Mouse (Mus musculus) heart, postnatal 10 days (tissue): ENCODE data around the gene Primpol. TPM values are rescaled to one million over a fixed set of nuclear protein-coding genes. Genes with fewer than 3 reads are reported as not detected.
A peak's percentile ranks its signal among the peaks of the same experiment; 100 is the strongest.

Experiments used
- DNase-seq, 2 experiments: peaks; one replicate each; pipeline ENCODE4 v3.0.0; 2021
- intact Hi-C: fragments of 180-260 bp; cut with DNase I; formaldehyde crosslinking; loops from one replicate; pipeline ENCODE4 v1.15.1; 2025
- total RNA-seq, 2 experiments: library from RNA; stranded (reverse); gene quantifications; 2 replicates each; pipeline ENCODE4 v1.2.3; 2021

The Primpol gene
- total RNA-seq, 2 experiments from 2014 or later = 3.7 to 6.5 TPM

GRCm38 (mm10) chr8:46567946-46568345, 49.1 kb downstream of the Primpol start:
- no peak for DNase-seq
- intact Hi-C loops = no loop called here

GRCm38 (mm10) chr8:46566914-46567529, 50.0 kb downstream of the Primpol start:
- intact Hi-C loops = no loop called here
- no peak for DNase-seq

GRCm38 (mm10) chr8:46562333-46562732, 54.7 kb downstream of the Primpol start:
- intact Hi-C loops = no loop called here
- no peak for DNase-seq

DNA sequence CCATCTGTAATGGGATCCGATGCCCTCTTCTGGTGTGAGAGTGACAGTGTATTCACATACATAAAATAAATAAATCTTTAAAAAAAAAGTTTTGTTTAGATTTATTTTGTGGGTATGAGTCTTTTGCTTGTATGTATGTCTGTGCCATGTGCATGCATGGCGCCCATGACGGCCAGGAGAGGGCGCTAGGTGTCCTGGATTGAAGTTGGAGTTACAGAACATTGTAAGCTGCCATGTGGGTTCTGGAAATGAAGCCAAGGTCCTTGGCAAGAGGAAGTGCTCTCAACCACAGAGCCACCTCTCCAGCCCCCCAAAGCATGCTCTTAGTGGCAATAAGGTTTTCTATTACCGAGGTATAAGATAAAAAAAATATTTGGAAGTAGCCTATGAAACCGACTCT, 57.6 kb downstream of the Primpol start:
- intact Hi-C loops = no loop called here
- peak; percentile 21 to 54 for DNase-seq

DNA sequence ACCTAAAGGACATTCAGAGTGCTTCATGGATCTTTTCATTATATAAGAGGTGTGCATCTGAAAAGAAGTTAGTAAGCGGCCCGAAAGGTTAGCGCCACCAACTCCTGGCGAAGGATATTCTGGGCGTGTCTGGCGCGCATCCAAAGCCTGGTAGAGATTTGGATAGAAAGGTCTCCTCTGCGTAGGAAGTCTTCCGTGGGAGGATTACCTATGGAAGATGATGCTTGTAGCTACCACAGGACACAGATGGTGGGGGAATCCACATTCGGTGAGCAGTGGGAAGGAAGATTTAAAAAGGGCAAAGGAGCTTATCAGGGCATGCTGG, 64.6 kb downstream of the Primpol start:
- peak; percentile 19 to 45 for DNase-seq
- intact Hi-C loops = loop anchor here (5.0 kb wide), 1 partner anchor 400 kb away; no protein-coding TSS in a partner anchor

- DNase-seq = peak; percentile 100
- intact Hi-C loops = loop anchor here (5.0 kb wide), 1 partner anchor 400 kb away; no protein-coding TSS in a partner anchor
These were observed 65.2 kb downstream of the Primpol start, which contains the start of gene Cenpu for GRCm38 (mm10) chr8:46551615-46552440. Cenpu (plus strand) TSS chr8:46552028.

DNA sequence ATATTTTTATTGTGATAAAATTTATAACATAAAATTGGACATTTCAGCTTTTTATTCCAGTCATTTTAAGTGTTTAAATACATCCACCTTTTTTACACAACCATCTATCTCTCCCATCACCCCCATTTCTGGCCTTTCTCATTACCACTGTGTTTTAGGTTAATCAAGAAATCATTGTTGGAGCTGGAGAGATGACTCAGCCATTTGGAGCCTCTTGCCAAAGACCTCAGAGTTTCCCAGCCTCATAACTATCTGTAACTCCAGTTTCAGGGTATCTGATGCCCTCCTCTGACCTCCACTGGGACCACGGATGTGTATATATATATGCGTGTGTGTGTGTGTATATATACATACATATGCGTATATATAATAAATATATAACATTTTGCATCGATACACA, 66.0 kb downstream of the Primpol start:
- intact Hi-C loops = loop anchor here (5.0 kb wide), 1 partner anchor 401 kb away; no protein-coding TSS in a partner anchor
- DNase-seq = peak; percentile 25 to 34

DNA sequence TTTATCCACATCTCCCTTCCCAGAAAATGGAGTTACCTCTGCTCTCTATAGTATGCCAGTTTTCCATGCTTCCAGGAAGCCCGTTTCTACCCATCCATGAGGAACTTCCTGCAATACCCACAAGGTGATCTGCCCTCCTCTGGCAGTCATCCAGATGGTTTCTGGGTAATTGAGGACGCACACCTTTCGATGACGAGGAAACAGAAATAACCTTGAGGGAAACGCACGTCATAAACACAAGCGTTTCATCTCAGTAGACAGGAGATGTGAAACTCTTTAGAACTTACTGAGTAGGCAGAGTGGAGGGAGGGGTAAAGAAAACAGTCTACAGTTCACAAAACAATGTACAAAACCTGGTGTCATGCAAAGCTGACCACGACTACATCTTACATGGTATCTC, 67.0 kb downstream of the Primpol start:
- DNase-seq = no peak
- intact Hi-C loops = loop anchor here (5.0 kb wide), 1 partner anchor 402 kb away; no protein-coding TSS in a partner anchor

DNA sequence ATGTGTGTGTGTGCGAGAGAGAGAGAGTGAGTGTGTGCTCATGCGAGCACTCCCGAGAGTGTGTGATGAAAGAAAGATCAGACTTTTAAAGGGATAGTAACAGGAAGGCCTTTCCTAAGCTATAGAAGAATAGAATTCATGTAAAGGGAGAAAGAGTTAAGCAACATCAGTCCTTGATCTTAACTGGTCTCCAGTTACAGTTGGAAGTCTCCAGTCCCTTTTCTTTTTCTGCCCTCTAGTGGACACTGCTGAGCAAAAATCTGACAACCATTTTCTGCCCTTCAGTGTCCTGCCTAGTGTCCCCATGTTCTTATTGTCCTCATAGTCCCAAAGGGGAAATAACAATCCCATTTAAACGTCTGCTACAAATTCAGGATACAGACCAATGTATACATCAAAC, 69.8 kb downstream of the Primpol start:
- intact Hi-C loops = loop anchor here (1.0 to 5.0 kb wide), 2 partner anchors 236 to 360 kb away; no protein-coding TSS in a partner anchor
- DNase-seq = peak; percentile 75 to 81

DNA sequence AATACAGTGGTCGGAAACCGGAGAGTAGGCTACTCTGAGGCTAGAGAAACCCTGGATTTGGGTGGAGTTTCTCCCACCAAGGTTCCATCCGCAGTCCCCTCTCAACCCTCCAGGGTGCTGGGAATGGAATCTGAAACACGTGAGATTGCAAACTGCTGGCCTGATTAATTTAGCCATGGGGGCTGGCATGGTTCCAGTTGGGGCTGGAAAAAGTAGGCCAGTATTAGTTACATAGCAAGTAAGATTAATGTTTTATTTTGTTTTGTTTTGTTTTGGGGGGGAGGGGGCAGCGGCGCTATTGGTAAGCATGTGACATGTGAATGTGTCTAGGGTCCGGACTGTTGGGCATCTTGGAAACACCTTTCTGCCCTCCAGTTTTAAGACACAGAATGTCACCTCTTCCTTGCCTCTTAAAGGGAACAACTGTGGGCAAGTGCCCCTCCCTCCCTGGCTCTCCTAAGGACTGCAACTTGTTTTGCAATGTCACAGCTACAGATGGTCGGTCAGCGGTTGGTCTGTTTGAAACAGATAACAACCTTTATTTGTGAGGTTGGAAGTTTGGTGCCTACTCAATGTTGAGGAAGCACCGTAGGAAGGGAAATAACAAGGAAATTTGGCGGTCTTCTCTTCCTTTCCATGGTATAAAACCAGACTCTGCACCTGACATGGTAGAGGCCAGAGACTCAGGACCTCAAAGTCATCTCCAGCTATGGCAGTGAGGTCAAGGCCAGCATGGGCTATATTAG, 70.4 kb downstream of the Primpol start:
- intact Hi-C loops = loop anchor here (1.0 to 5.0 kb wide), 2 partner anchors 235 to 359 kb away; no protein-coding TSS in a partner anchor
- peak; percentile 53 to 73 for DNase-seq

- intact Hi-C loops = loop anchor here (5.0 kb wide), 1 partner anchor 359 kb away; no protein-coding TSS in a partner anchor
- no peak for DNase-seq
These were observed 71.2 kb downstream of the Primpol start for GRCm38 (mm10) chr8:46545854-46546253.

GRCm38 (mm10) chr8:46543662-46544061, 73.3 kb downstream of the Primpol start:
- intact Hi-C loops = no loop called here
- DNase-seq = no peak

- intact Hi-C loops = no loop called here
- DNase-seq = no peak
These were observed 73.8 kb downstream of the Primpol start for GRCm38 (mm10) chr8:46543191-46543590.

DNA sequence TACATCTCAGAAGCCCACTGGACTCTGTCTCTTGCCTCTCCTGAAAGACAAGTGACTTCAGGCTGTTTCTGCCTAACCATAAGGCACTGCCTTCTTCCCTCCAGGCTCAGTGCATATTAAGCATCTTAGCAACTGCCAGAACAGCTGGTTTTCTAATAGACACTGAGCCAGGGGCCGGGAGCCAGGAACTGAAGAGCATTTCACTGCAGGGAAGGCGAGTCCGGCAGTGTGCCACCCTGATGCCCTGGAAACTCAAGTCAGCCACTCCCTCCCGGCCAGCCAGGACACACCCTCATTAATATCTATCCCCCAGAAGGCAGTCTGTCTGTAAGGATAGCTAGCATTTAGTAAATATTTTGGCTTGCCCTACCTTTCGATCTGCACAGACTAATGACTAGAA, 77.3 kb downstream of the Primpol start:
- DNase-seq = peak; percentile 84 to 87
- intact Hi-C loops = no loop called here

- intact Hi-C loops = no loop called here
- no peak for DNase-seq
These were observed 83.1 kb downstream of the Primpol start for GRCm38 (mm10) chr8:46533926-46534325.

- no peak for DNase-seq
- intact Hi-C loops = no loop called here
These were observed 86.5 kb downstream of the Primpol start for GRCm38 (mm10) chr8:46530541-46530940.

- intact Hi-C loops = no loop called here
These were observed 87.5 kb downstream of the Primpol start for GRCm38 (mm10) chr8:46529508-46529907.

GRCm38 (mm10) chr8:46526821-46527220, 90.2 kb downstream of the Primpol start:
- DNase-seq = peak in 1 of 2 experiments; percentile 32
- intact Hi-C loops = no loop called here

More at GRCm38 (mm10) chr8:46529508-46529907, 87.5 kb downstream of the Primpol start:
- DNase-seq = no peak

DNA sequence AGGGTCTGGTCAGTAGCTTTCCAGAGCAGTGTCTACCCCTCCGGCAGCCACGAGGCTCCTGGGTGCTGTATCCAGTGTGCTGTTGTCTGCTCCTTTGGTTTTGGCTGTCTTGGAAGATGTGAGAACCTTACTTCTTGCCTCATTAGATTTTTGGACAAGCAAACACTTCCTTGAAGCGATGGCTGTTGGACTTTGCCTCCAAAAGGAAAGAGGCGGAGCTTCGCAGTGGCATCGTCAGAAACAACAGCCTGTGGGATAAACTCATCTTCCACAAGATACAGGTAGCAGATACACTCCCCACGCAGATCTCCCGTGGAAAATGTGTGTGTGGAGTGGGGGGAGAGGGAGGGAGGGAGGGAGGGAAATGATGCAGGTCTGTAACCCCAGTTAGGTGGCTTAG, 90.9 kb downstream of the Primpol start:
- DNase-seq = no peak
- intact Hi-C loops = no loop called here
